Mouse (Mus musculus): ENCODE results near the gene Dnal1. TPM values are rescaled to one million over a fixed set of nuclear protein-coding genes. Genes with fewer than 3 reads are reported as not detected.
"Not testable (repeated sequence)": the region's sequence is repeated elsewhere in the genome, so short reads cannot be mapped to it uniquely, and the experiment has no call there.

The Dnal1 gene
- polyA plus RNA-seq (2015; fragmentation: Nextera tagmentation; extraction: Ambion mirVana) = 2.8 and 3.4 TPM in 2 replicates

- H3K9ac ChIP-seq (ENCODE audit: low read length) = peak within 1 kb of the TSS; percentile 79
- peaks cover 5% of the 10 kb centered on the region; the same call in 1 of the 2 replicates for H3K4me1 ChIP-seq (ENCODE audit: control insufficient read depth, insufficient read depth, low read length)
- peak within 1 kb of the TSS; percentile 69 for H3K4me2 ChIP-seq (ENCODE audit: low read depth, low read length)
- no peaks in the 10 kb centered on the region for H3K27me3 ChIP-seq (ENCODE audit: control insufficient read depth, insufficient read depth, low read length)
- H3K4me3 ChIP-seq (replicated peaks; ENCODE audit: low read length) = peak within 1 kb of the TSS; percentile 82
- no peaks in the 10 kb centered on the region for H3K9me3 ChIP-seq (replicated peaks; ENCODE audit: control insufficient read depth, low read length)
- WGBS = 2% methylated on average over 34 of the region's 35 CpGs
- H3K36me3 ChIP-seq (ENCODE audit: control insufficient read depth, insufficient read depth, low read length) = no peaks in the 10 kb centered on the region
- ATAC-seq (ENCODE audit: insufficient read depth, low FRiP score) = peak; percentile 97
- peak within 1 kb of the TSS; percentile 49 for H3K27ac ChIP-seq (ENCODE audit: low read length)
Observed at GRCm38 (mm10) chr12:84114153-84114994, at the start of gene Dnal1. Dnal1 (plus strand) TSS chr12:84114366.

GRCm38 (mm10) chr12:84064621-84065020, 49.5 kb upstream of the Dnal1 start:
- H3K4me1 ChIP-seq (ENCODE audit: control insufficient read depth, insufficient read depth, low read length) = no peaks in the 10 kb centered on the region
- no peak overlapping the region for H3K27ac ChIP-seq (ENCODE audit: low read length)
- H3K9me3 ChIP-seq (replicated peaks; ENCODE audit: control insufficient read depth, low read length) = no peaks in the 10 kb centered on the region
- no peak overlapping the region for H3K4me2 ChIP-seq (ENCODE audit: low read depth, low read length)
- H3K4me3 ChIP-seq (replicated peaks; ENCODE audit: low read length) = no peak overlapping the region
- no peak overlapping the region for H3K9ac ChIP-seq (ENCODE audit: low read length)
- H3K27me3 ChIP-seq (ENCODE audit: control insufficient read depth, insufficient read depth, low read length) = peaks cover 16% of the 10 kb centered on the region; the same call in 1 of the 2 replicates
- H3K36me3 ChIP-seq (ENCODE audit: control insufficient read depth, insufficient read depth, low read length) = no peaks in the 10 kb centered on the region
- no peak for ATAC-seq (ENCODE audit: insufficient read depth, low FRiP score)
- WGBS = 73% methylated on average over 8 of the region's 8 CpGs

GRCm38 (mm10) chr12:84067752-84068151, 46.4 kb upstream of the Dnal1 start:
- ATAC-seq (ENCODE audit: insufficient read depth, low FRiP score) = no peak
- Histone ChIP-seq H3K4me2 (ENCODE audit: low read depth, low read length) (no peak overlapping the region), H3K27me3 (ENCODE audit: control insufficient read depth, insufficient read depth, low read length) (peaks cover 16% of the 10 kb centered on the region; the same call in 1 of the 2 replicates), H3K9me3 (replicated peaks; ENCODE audit: control insufficient read depth, low read length) (no peaks in the 10 kb centered on the region), H3K4me3 (replicated peaks; ENCODE audit: low read length) (no peak overlapping the region), H3K9ac (ENCODE audit: low read length) (no peak overlapping the region), H3K27ac (ENCODE audit: low read length) (no peak overlapping the region), H3K4me1 (ENCODE audit: control insufficient read depth, insufficient read depth, low read length) (no peaks in the 10 kb centered on the region), H3K36me3 (ENCODE audit: control insufficient read depth, insufficient read depth, low read length) (no peaks in the 10 kb centered on the region)
- WGBS = 67% methylated on average over 4 of the region's 4 CpGs

GRCm38 (mm10) chr12:84068296-84068695, 45.9 kb upstream of the Dnal1 start:
- peaks cover 16% of the 10 kb centered on the region; the same call in 1 of the 2 replicates for H3K27me3 ChIP-seq (ENCODE audit: control insufficient read depth, insufficient read depth, low read length)
- no peak overlapping the region for H3K27ac ChIP-seq (ENCODE audit: low read length)
- H3K9me3 ChIP-seq (replicated peaks; ENCODE audit: control insufficient read depth, low read length) = no peaks in the 10 kb centered on the region
- no peaks in the 10 kb centered on the region for H3K36me3 ChIP-seq (ENCODE audit: control insufficient read depth, insufficient read depth, low read length)
- ATAC-seq (ENCODE audit: insufficient read depth, low FRiP score) = no peak
- H3K9ac ChIP-seq (ENCODE audit: low read length) = no peak overlapping the region
- no peak overlapping the region for H3K4me3 ChIP-seq (replicated peaks; ENCODE audit: low read length)
- WGBS = 69% methylated on average over 8 of the region's 8 CpGs
- no peaks in the 10 kb centered on the region for H3K4me1 ChIP-seq (ENCODE audit: control insufficient read depth, insufficient read depth, low read length)
- no peak overlapping the region for H3K4me2 ChIP-seq (ENCODE audit: low read depth, low read length)

- 45% methylated on average over 9 of the region's 9 CpGs for WGBS
- no peak within 1 kb of the TSS for H3K9ac ChIP-seq (ENCODE audit: low read length)
- peak within 1 kb of the TSS; percentile 56 for H3K4me2 ChIP-seq (ENCODE audit: low read depth, low read length)
- H3K9me3 ChIP-seq (replicated peaks; ENCODE audit: control insufficient read depth, low read length) = no peaks in the 10 kb centered on the region
- peaks cover 16% of the 10 kb centered on the region; the same call in 1 of the 2 replicates for H3K27me3 ChIP-seq (ENCODE audit: control insufficient read depth, insufficient read depth, low read length)
- H3K27ac ChIP-seq (ENCODE audit: low read length) = no peak within 1 kb of the TSS
- ATAC-seq (ENCODE audit: insufficient read depth, low FRiP score) = no peak
- peak within 1 kb of the TSS; percentile 40 for H3K4me3 ChIP-seq (replicated peaks; ENCODE audit: low read length)
- no peaks in the 10 kb centered on the region for H3K4me1 ChIP-seq (ENCODE audit: control insufficient read depth, insufficient read depth, low read length)
- no peaks in the 10 kb centered on the region for H3K36me3 ChIP-seq (ENCODE audit: control insufficient read depth, insufficient read depth, low read length)
Observed at GRCm38 (mm10) chr12:84068986-84069385, 45.2 kb upstream of the Dnal1 start, which contains the start of gene Acot5. Acot5 (plus strand) TSS chr12:84069325.

- peaks cover 16% of the 10 kb centered on the region; the same call in 1 of the 2 replicates for H3K27me3 ChIP-seq (ENCODE audit: control insufficient read depth, insufficient read depth, low read length)
- H3K4me3 ChIP-seq (replicated peaks; ENCODE audit: low read length) = peak overlapping the region; percentile 40
- H3K27ac ChIP-seq (ENCODE audit: low read length); H3K9ac ChIP-seq (ENCODE audit: low read length); ATAC-seq (ENCODE audit: insufficient read depth, low FRiP score); H3K36me3 ChIP-seq (ENCODE audit: control insufficient read depth, insufficient read depth, low read length); H3K4me1 ChIP-seq (ENCODE audit: control insufficient read depth, insufficient read depth, low read length); H3K9me3 ChIP-seq (replicated peaks; ENCODE audit: control insufficient read depth, low read length): not testable (repeated sequence)
- H3K4me2 ChIP-seq (ENCODE audit: low read depth, low read length) = peak overlapping the region; percentile 56
- WGBS = 2% methylated on average over 44 of the region's 52 CpGs
Observed at GRCm38 (mm10) chr12:84069582-84069981, 44.6 kb upstream of the Dnal1 start.

GRCm38 (mm10) chr12:84071696-84072095, 42.5 kb upstream of the Dnal1 start:
- Histone ChIP-seq H3K27ac (ENCODE audit: low read length) (no peak overlapping the region), H3K9ac (ENCODE audit: low read length) (no peak overlapping the region), H3K27me3 (ENCODE audit: control insufficient read depth, insufficient read depth, low read length) (peaks cover 16% of the 10 kb centered on the region; the same call in 1 of the 2 replicates), H3K4me2 (ENCODE audit: low read depth, low read length) (no peak overlapping the region), H3K36me3 (ENCODE audit: control insufficient read depth, insufficient read depth, low read length) (no peaks in the 10 kb centered on the region), H3K4me3 (replicated peaks; ENCODE audit: low read length) (no peak overlapping the region), H3K9me3 (replicated peaks; ENCODE audit: control insufficient read depth, low read length) (no peaks in the 10 kb centered on the region), H3K4me1 (ENCODE audit: control insufficient read depth, insufficient read depth, low read length) (no peaks in the 10 kb centered on the region)
- 87% methylated on average over 2 of the region's 2 CpGs for WGBS
- no peak for ATAC-seq (ENCODE audit: insufficient read depth, low FRiP score)

- no peak for ATAC-seq (ENCODE audit: insufficient read depth, low FRiP score)
- Histone ChIP-seq H3K4me1 (ENCODE audit: control insufficient read depth, insufficient read depth, low read length) (no peaks in the 10 kb centered on the region), H3K9ac (ENCODE audit: low read length) (no peak overlapping the region), H3K27me3 (ENCODE audit: control insufficient read depth, insufficient read depth, low read length) (no peaks in the 10 kb centered on the region), H3K4me2 (ENCODE audit: low read depth, low read length) (no peak overlapping the region), H3K4me3 (replicated peaks; ENCODE audit: low read length) (no peak overlapping the region), H3K36me3 (ENCODE audit: control insufficient read depth, insufficient read depth, low read length) (no peaks in the 10 kb centered on the region), H3K27ac (ENCODE audit: low read length) (no peak overlapping the region), H3K9me3 (replicated peaks; ENCODE audit: control insufficient read depth, low read length) (no peaks in the 10 kb centered on the region)
- WGBS = 79% methylated on average over 4 of the region's 4 CpGs
Observed at GRCm38 (mm10) chr12:84077371-84077990, 36.7 kb upstream of the Dnal1 start.

GRCm38 (mm10) chr12:84083842-84084241, 30.3 kb upstream of the Dnal1 start:
- no peaks in the 10 kb centered on the region for H3K36me3 ChIP-seq (ENCODE audit: control insufficient read depth, insufficient read depth, low read length)
- H3K4me2 ChIP-seq (ENCODE audit: low read depth, low read length) = no peak overlapping the region
- ATAC-seq (ENCODE audit: insufficient read depth, low FRiP score) = no peak
- H3K9me3 ChIP-seq (replicated peaks; ENCODE audit: control insufficient read depth, low read length) = 0 out of 2 replicates have a peak, but pooled peaks cover 5% of the 10 kb centered on the region
- H3K27me3 ChIP-seq (ENCODE audit: control insufficient read depth, insufficient read depth, low read length) = no peaks in the 10 kb centered on the region
- 79% methylated on average over 2 of the region's 2 CpGs for WGBS
- no peak overlapping the region for H3K9ac ChIP-seq (ENCODE audit: low read length)
- H3K4me1 ChIP-seq (ENCODE audit: control insufficient read depth, insufficient read depth, low read length) = no peaks in the 10 kb centered on the region
- H3K4me3 ChIP-seq (replicated peaks; ENCODE audit: low read length) = no peak overlapping the region
- H3K27ac ChIP-seq (ENCODE audit: low read length) = no peak overlapping the region

Data from stomach, embryonic 16.5 days (tissue).